Mouse (Mus musculus) neural tube, embryonic 15.5 days (tissue): Measurements from ENCODE around the gene Oosp1. TPM values are rescaled to one million over a fixed set of nuclear protein-coding genes. Genes with fewer than 3 reads are reported as not detected.

ENCODE experiments used
- ATAC-seq: fragments of 200-750 bp; cut with Nextera tagmentation; 2 replicates; pipeline ENCODE4 v1.8.0; 2017; ENCODE audit warnings: mild to moderate bottlenecking, moderate TSS enrichment, moderate library complexity; ENCODE audit not compliant: low FRiP score
- H3K27ac ChIP-seq: fragments of 300-500 bp; sonication (generic); replicated peaks from 2 replicates; pipeline ENCODE4 v1.5.1; 2015; ENCODE audit warnings: mild to moderate bottlenecking, inconsistent platforms
- H3K27me3 ChIP-seq: fragments of 300-500 bp; sonication (generic); replicated peaks from 2 replicates; pipeline ENCODE4 v1.6.1; 2015; ENCODE audit warnings: inconsistent platforms
- H3K36me3 ChIP-seq: fragments of 300-500 bp; sonication (generic); 2 replicates; pipeline ENCODE4 v1.6.1; 2015; ENCODE audit warnings: inconsistent platforms
- H3K4me1 ChIP-seq: fragments of 300-500 bp; sonication (generic); 2 replicates; pipeline ENCODE4 v1.6.1; 2015; ENCODE audit warnings: inconsistent platforms
- H3K4me2 ChIP-seq: fragments of 300-500 bp; sonication (generic); 2 replicates; pipeline ENCODE4 v1.6.1; 2015; ENCODE audit warnings: inconsistent platforms, mild to moderate bottlenecking, moderate library complexity
- H3K4me3 ChIP-seq: fragments of 300-500 bp; sonication (generic); replicated peaks from 2 replicates; pipeline ENCODE4 v1.5.1; 2015; ENCODE audit warnings: mild to moderate bottlenecking, inconsistent platforms
- H3K9ac ChIP-seq: fragments of 300-500 bp; sonication (generic); replicated peaks from 2 replicates; pipeline ENCODE4 v1.6.1; 2015; ENCODE audit warnings: mild to moderate bottlenecking, inconsistent platforms
- H3K9me3 ChIP-seq: fragments of 300-500 bp; sonication (generic); replicated peaks from 2 replicates; pipeline ENCODE4 v1.6.1; 2016; ENCODE audit warnings: inconsistent platforms
- WGBS: fragments of 180-500 bp; shearing (Covaris S2); methylation state at CpG from one replicate; pipeline ENCODE4 v1.1.7; 2015; ENCODE audit warnings: mixed read lengths; 5-methylcytosine and 5-hydroxymethylcytosine counted together
- polyA plus RNA-seq: library from polyadenylated mRNA; unstranded; fragments of >200 nt; fragmentation: Nextera tagmentation; extraction: Ambion mirVana; gene quantifications from 2 replicates; pipeline ENCODE4 v1.2.1, GENCODE M21; 2015

The Oosp1 gene
- not detected in 2 replicates for polyA plus RNA-seq

DNA sequence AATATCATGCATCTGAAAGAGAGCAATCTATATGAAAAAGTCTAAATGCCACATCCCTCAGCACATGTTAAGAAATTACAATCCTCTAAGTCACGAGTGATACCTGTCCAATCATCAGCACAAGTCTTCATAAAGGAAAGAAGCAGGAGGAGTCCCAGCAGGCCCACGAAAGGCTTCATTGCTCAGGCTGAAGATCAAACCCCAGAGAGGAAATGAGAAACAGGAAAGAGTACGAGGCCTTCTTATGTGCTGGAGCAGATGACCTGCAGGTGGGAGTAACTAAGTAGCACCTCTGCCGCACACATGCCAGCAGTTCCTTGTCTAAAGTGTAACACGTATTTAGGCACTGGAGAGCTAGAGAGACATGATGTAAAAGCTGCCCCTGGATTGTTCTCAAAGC is at the start of gene Oosp1:
Oosp1 (minus strand) TSS at position 312 of the 400 bp plus-strand sequence.
- Histone ChIP-seq H3K4me3 (no peak within 1 kb of the TSS), H3K9ac (no peak within 1 kb of the TSS), H3K4me1 (no peaks in the 10 kb centered on the region), H3K36me3 (no peaks in the 10 kb centered on the region), H3K27ac (no peak within 1 kb of the TSS), H3K9me3 (no peaks in the 10 kb centered on the region), H3K4me2 (no peak within 1 kb of the TSS), H3K27me3 (no peaks in the 10 kb centered on the region)
- ATAC-seq: no peak
- 80% methylated on average over 5 of the region's 5 CpGs for WGBS

- Histone ChIP-seq H3K27me3 (no peaks in the 10 kb centered on the region), H3K4me3 (no peak overlapping the region), H3K9me3 (no peaks in the 10 kb centered on the region), H3K4me2 (no peak overlapping the region), H3K27ac (no peak overlapping the region), H3K9ac (no peak overlapping the region), H3K36me3 (no peaks in the 10 kb centered on the region), H3K4me1 (no peaks in the 10 kb centered on the region)
- WGBS: 63% methylated on average over 1 of the region's 1 CpGs
- ATAC-seq: no peak
These were observed 45.5 kb upstream of the Oosp1 start for GRCm38 (mm10) chr19:11736455-11736854.

GRCm38 (mm10) chr19:11730278-11730677 is 39.3 kb upstream of the Oosp1 start:
- no peak overlapping the region for H3K4me3 ChIP-seq
- no peaks in the 10 kb centered on the region for H3K27me3 ChIP-seq
- no peak overlapping the region for H3K4me2 ChIP-seq
- no peak overlapping the region for H3K27ac ChIP-seq
- no peak overlapping the region for H3K9ac ChIP-seq
- no peaks in the 10 kb centered on the region for H3K9me3 ChIP-seq
- H3K4me1 ChIP-seq: no peaks in the 10 kb centered on the region
- WGBS: 85% methylated on average over 1 of the region's 1 CpGs
- ATAC-seq: no peak
- no peaks in the 10 kb centered on the region for H3K36me3 ChIP-seq

- no peaks in the 10 kb centered on the region for H3K36me3 ChIP-seq
- no peak overlapping the region for H3K4me2 ChIP-seq
- no peaks in the 10 kb centered on the region for H3K4me1 ChIP-seq
- no peaks in the 10 kb centered on the region for H3K27me3 ChIP-seq
- no peak for ATAC-seq
- no peaks in the 10 kb centered on the region for H3K9me3 ChIP-seq
- no peak overlapping the region for H3K4me3 ChIP-seq
- H3K27ac ChIP-seq: no peak overlapping the region
- WGBS: 95% methylated on average over 5 of the region's 5 CpGs
- H3K9ac ChIP-seq: no peak overlapping the region
These were observed 36.4 kb upstream of the Oosp1 start for GRCm38 (mm10) chr19:11727304-11727703.

DNA sequence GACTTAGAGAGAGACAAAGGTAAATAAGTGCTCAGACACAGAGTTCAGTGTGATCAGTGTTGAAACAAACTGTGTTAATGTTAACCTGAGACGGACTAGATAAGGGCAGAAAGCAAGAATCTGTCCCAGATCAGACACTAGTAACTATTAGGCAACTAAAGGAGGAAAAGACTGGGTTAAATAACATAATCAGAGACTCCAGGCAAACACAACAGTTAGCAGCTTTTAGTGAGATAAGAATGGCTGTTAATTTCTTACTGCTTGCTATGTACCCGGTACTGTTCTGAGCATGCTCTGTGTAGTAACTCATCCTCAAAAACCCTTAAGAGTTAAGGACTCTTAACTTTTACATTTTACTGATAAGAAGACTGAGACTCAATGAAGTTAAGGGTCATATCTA is 35.0 kb upstream of the Oosp1 start:
- Histone ChIP-seq H3K9ac (no peak overlapping the region), H3K27me3 (no peaks in the 10 kb centered on the region), H3K9me3 (no peaks in the 10 kb centered on the region), H3K4me3 (no peak overlapping the region), H3K36me3 (no peaks in the 10 kb centered on the region), H3K4me1 (no peaks in the 10 kb centered on the region), H3K4me2 (no peak overlapping the region), H3K27ac (no peak overlapping the region)
- ATAC-seq: no peak
- WGBS: 90% methylated on average over 2 of the region's 2 CpGs

DNA sequence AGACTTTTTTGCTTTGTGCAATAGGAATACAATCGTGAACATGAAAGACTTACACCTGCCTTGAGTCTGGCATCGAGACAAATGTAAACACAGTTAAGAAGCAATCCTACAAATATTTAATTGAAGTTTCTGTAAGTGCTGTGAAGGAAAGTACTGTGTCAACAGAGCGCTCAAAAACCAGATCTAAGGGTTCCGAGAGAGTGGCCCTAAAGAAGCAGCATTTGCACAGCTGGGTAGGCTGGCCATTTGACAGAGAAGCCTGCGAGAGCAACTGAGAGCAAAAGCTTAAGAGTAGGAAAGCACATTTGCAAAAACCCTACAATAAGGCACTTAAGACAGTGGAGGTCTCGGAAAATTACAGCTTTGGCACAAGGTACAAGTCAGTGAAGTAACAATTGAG is 33.3 kb upstream of the Oosp1 start:
- 83% methylated on average over 6 of the region's 6 CpGs for WGBS

DNA sequence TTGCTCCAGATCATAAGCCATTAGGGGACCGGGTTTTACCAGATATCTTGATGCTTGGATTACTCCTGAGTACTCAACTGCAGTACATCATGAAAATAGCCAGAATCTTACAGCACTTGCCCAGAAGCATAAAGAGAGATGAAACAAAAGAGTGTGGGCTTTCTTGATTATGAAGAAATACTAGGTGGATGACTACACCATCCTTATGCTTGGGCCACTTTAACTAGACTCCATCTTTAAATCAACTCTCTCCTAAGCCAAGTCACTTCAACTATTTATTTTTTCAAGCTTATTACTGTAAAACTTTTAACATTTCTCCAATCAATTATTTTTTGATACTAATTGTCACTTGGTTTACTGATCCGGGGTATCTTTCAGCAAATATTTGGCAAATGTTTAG is 32.9 kb upstream of the Oosp1 start:
- WGBS: 94% methylated on average over 2 of the region's 2 CpGs
- H3K4me1 ChIP-seq: no peaks in the 10 kb centered on the region
- H3K9ac ChIP-seq: no peak overlapping the region
- no peaks in the 10 kb centered on the region for H3K36me3 ChIP-seq
- ATAC-seq: no peak
- no peaks in the 10 kb centered on the region for H3K27me3 ChIP-seq
- no peak overlapping the region for H3K4me2 ChIP-seq
- no peaks in the 10 kb centered on the region for H3K9me3 ChIP-seq
- H3K4me3 ChIP-seq: no peak overlapping the region
- H3K27ac ChIP-seq: no peak overlapping the region

More for the DNA sequence above, 33.3 kb upstream of the Oosp1 start:
- Histone ChIP-seq H3K27me3 (no peaks in the 10 kb centered on the region), H3K9ac (no peak overlapping the region), H3K4me3 (no peak overlapping the region), H3K9me3 (no peaks in the 10 kb centered on the region), H3K36me3 (no peaks in the 10 kb centered on the region), H3K4me1 (no peaks in the 10 kb centered on the region), H3K27ac (no peak overlapping the region), H3K4me2 (no peak overlapping the region)
- no peak for ATAC-seq

- Histone ChIP-seq H3K27me3 (no peaks in the 10 kb centered on the region), H3K4me2 (no peak overlapping the region), H3K4me1 (no peaks in the 10 kb centered on the region), H3K36me3 (no peaks in the 10 kb centered on the region), H3K9me3 (no peaks in the 10 kb centered on the region), H3K4me3 (no peak overlapping the region), H3K27ac (no peak overlapping the region), H3K9ac (no peak overlapping the region)
- ATAC-seq: no peak
- 96% methylated on average over 3 of the region's 3 CpGs for WGBS
These were observed 29.1 kb upstream of the Oosp1 start for GRCm38 (mm10) chr19:11720071-11720470.

DNA sequence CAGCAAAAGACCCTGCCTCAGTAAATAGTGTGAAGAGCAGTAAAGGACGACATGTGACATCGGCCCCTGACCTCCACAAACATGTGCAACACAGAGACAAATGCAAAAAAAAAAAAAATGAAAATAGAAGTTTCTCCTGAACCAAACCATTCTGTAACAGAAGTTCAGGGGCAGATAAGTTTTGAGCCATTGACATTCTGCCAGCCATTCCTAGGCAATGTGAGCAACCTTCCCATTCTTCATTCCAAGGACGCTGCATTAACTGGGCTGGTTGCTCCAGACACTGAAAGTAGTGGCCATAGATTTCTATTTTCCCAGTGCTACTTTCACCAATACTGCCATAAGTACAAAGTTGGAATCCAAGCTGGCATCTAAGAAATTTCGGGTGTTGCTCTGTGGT is 21.5 kb upstream of the Oosp1 start:
- 90% methylated on average over 4 of the region's 4 CpGs for WGBS
- H3K4me3 ChIP-seq: no peak overlapping the region
- no peak overlapping the region for H3K4me2 ChIP-seq
- ATAC-seq: no peak
- H3K4me1 ChIP-seq: no peaks in the 10 kb centered on the region
- H3K36me3 ChIP-seq: no peaks in the 10 kb centered on the region
- H3K9me3 ChIP-seq: no peaks in the 10 kb centered on the region
- H3K9ac ChIP-seq: no peak overlapping the region
- no peaks in the 10 kb centered on the region for H3K27me3 ChIP-seq
- no peak overlapping the region for H3K27ac ChIP-seq

- H3K27me3 ChIP-seq: no peaks in the 10 kb centered on the region
- no peak overlapping the region for H3K4me3 ChIP-seq
- ATAC-seq: no peak
- H3K9ac ChIP-seq: no peak overlapping the region
- H3K4me2 ChIP-seq: no peak overlapping the region
- no peak overlapping the region for H3K27ac ChIP-seq
- H3K36me3 ChIP-seq: no peaks in the 10 kb centered on the region
- H3K4me1 ChIP-seq: no peaks in the 10 kb centered on the region
- H3K9me3 ChIP-seq: no peaks in the 10 kb centered on the region
- 90% methylated on average over 6 of the region's 6 CpGs for WGBS
These were observed 7.4 kb upstream of the Oosp1 start for GRCm38 (mm10) chr19:11698342-11698741.

GRCm38 (mm10) chr19:11696755-11697154 is 5.8 kb upstream of the Oosp1 start, which contains the start of gene Oosp3:
TSS of gene Oosp3 (plus strand) at chr19:11697055.
- H3K27ac ChIP-seq: no peak within 1 kb of the TSS
- no peaks in the 10 kb centered on the region for H3K27me3 ChIP-seq
- H3K9ac ChIP-seq: no peak within 1 kb of the TSS
- no peaks in the 10 kb centered on the region for H3K36me3 ChIP-seq
- H3K4me2 ChIP-seq: no peak within 1 kb of the TSS
- WGBS: 82% methylated on average over 2 of the region's 2 CpGs
- no peaks in the 10 kb centered on the region for H3K4me1 ChIP-seq
- no peak within 1 kb of the TSS for H3K4me3 ChIP-seq
- H3K9me3 ChIP-seq: no peaks in the 10 kb centered on the region
- no peak for ATAC-seq

GRCm38 (mm10) chr19:11691454-11691853 is 504 bp upstream of the Oosp1 start:
- Histone ChIP-seq H3K9ac (no peak overlapping the region), H3K27ac (no peak overlapping the region), H3K4me1 (no peaks in the 10 kb centered on the region), H3K36me3 (no peaks in the 10 kb centered on the region), H3K27me3 (no peaks in the 10 kb centered on the region), H3K9me3 (no peaks in the 10 kb centered on the region), H3K4me3 (no peak overlapping the region), H3K4me2 (no peak overlapping the region)
- no peak for ATAC-seq
- WGBS: 48% methylated on average over 1 of the region's 1 CpGs

DNA sequence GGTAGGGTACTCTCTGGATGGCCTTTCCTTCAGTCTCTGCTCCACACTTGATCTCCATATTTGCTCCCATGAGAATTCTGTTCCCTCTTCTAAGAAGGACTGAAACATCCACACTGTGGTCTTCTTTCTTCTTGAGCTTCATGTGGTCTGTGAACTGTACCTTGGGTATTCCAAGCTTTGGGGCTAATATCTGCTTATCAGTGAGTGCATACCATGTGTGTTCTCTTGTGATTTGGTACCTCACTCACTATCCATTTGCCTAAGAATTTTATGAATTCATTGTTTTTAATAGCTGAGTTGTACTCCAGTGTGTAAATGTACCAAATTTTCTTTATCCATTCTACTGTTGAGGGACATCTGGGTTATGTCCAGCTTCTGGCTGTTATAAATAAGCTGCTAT is 29.4 kb downstream of the Oosp1 start:
- Histone ChIP-seq H3K4me3 (no peak overlapping the region), H3K36me3 (no peaks in the 10 kb centered on the region), H3K27ac (no peak overlapping the region), H3K9ac (no peak overlapping the region), H3K9me3 (no peaks in the 10 kb centered on the region), H3K4me1 (no peaks in the 10 kb centered on the region), H3K4me2 (no peak overlapping the region), H3K27me3 (no peaks in the 10 kb centered on the region)
- no peak for ATAC-seq
